Mouse (Mus musculus) inflammation-experienced regulatory T-cells, adult 16 weeks (primary cell): ENCODE measurements around the gene Arhgap1. TPM values are rescaled to one million over a fixed set of nuclear protein-coding genes. Genes with fewer than 3 reads are reported as not detected.

Experiments
- polyA plus RNA-seq: library from polyadenylated mRNA; unstranded; fragments of 100-300 nt; shearing (Covaris generic); gene quantifications from one replicate; pipeline ENCODE4 v1.2.1, GENCODE M21; 2017

Arhgap1 gene
- 231 TPM for polyA plus RNA-seq

DNA sequence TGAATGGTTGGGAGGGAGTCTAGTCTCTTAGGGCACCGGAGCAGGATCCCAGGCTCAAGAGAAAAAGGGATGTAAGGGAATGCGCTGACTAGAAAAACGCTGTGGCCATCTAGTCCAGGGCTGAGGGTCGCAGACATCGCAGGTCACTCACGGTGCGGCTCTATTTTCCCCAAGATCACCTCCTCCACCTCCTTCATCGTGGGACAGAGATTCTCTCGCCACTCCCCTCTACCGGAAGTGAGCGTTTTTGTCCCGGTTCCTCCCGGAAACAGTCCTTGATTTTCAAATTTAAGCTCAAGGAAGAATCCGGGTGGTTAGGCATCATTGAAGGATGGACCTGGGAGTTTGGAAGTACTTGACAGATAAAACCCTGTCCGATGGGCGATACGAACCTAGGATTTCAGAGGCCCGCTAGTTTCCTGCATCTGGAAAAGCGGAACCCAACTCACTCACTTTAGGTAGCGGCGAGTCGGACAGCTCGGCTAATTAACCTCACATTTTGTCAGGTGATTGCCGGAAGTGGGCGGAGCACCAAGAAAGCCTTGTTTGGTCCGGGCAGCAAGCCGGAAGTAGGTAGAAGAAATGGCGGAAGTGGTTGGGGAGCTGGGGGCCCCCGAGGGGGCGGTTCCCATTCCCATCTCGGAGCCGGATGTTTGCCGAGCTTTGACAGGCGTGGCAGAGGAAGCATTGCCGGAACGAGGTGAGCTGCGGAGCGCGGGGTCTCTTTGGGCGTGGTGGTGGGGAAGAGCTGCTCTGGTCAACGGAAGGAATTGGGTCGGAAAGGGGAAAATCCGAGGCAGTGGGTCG, at the start of gene Arhgap1, which contains the start of gene Zfp408:
TSS of gene Arhgap1 (plus strand) at position 308 of the 807 bp plus-strand sequence.
TSS of gene Zfp408 (minus strand) at position 239 of the 807 bp plus-strand sequence.

DNA sequence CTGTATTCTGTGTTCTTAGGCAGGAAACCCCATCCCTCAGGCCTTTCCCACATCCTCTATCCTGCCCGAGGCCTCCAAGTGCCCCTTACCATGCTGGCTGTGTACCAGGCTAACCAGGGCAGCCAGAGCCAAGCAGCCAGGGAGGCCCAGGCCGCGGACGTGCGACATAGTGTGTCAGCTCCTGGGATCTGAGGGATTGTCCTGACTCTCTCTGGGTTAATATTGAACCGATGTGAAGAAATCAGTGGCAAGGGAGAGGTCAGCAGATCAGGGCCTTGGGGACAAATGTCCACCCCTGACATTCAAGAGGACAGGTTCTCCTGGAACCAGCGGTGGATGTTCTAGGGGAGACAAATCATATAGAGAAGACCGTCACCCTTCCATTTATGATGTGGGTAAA, 13.4 kb upstream of the Arhgap1 start, which contains the start of gene F2:
TSS of gene F2 (minus strand) at position 186 of the 400 bp plus-strand sequence.

DNA sequence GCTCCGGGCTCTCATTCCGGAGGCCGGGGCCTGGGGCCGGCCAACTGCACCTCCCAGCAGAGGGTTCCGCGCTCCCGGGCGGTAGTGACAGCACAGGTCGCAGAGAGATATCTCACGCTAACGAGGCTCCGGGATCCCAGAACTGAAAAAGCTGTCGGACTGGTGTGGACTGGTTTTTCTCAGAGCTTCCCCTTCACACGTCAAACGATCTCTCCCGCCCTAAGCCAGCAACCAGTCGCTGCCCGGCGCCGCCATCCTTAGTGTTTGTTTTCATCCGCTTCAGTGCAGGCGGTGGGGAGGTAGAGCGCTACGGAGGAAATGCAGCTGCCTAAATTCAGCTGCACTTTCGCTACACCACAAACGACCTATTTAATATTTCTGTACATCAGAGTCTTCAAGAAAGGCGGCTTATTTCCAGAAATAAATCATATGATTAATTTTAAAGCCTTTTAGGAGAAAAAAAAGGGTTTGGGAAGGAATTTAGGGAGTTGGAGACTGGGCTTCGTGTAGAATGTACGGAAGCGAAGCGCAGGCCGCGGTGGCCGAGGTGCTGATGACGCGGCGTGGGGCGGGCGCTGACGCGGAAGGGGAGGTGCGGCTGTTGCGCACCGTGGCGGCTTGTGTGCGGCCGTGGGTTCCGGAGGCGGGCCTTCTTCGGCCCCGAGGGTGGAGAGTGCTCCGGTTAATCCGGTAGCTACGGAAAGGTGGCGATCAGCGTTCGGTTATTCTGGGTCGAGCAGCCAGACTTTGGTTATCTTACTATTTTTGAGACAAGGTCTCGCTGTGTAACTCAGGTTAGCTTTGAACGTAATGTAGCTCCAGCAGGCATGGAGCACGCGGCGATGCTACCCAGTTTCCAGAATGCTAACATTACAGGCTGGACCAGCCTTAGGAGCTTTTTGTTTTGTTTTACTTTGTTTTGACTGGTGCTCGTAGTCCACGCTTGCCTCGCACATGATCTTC, 60.9 kb downstream of the Arhgap1 start, which contains the start of the genes Atg13 and Harbi1:
TSS of gene Atg13 (minus strand) at position 305 of the 963 bp plus-strand sequence.
TSS of gene Harbi1 (plus strand) at position 581 of the 963 bp plus-strand sequence.

Other genes starting within 250 kb of the Arhgap1 start
- gene 1110051M20Rik, start 205.2 kb upstream of the Arhgap1 start, polyA plus RNA-seq, result 32.4 TPM
- gene Lrp4, start 192.3 kb upstream of the Arhgap1 start, polyA plus RNA-seq, result not detected
- gene Ckap5, start 123.1 kb upstream of the Arhgap1 start, polyA plus RNA-seq, result 63.3 TPM
- gene F2, start 13.4 kb upstream of the Arhgap1 start, polyA plus RNA-seq, result not detected
- 27.3 TPM for gene Zfp408, start 69 bp upstream of the Arhgap1 start, polyA plus RNA-seq
- 65.3 TPM for gene Atg13, start 60.7 kb downstream of the Arhgap1 start, polyA plus RNA-seq
- 15.1 TPM for gene Harbi1, start 61.0 kb downstream of the Arhgap1 start, polyA plus RNA-seq
- 64.2 TPM for gene Ambra1, start 80.3 kb downstream of the Arhgap1 start, polyA plus RNA-seq